Mouse (Mus musculus): ENCODE measurements around the gene Ccdc184.

- TF ChIP-seq CTCF (IDR thresholded peaks at IDR 0.05; ENCODE audit: low read depth), result no peak
- TF ChIP-seq EP300 (IDR thresholded peaks at IDR 0.05; ENCODE audit: low read depth), result no peak
Observed at GRCm38 (mm10) chr15:98120831-98121230, 46.1 kb upstream of the Ccdc184 start.
